Mouse (Mus musculus): ENCODE results near the gene Sptlc2.

- TF ChIP-seq POLR2A (IDR thresholded peaks at IDR 0.05; ENCODE audit: low read depth, low read length): no peak
- no peak for TF ChIP-seq CTCF (conservative IDR thresholded peaks at IDR 0.05 in 1 of 2, IDR thresholded peaks at IDR 0.05 in 1 of 2; ENCODE audit: low read depth in 2 of 2, low read length in 2 of 2)
- TF ChIP-seq ETS1 (conservative IDR thresholded peaks at IDR 0.05; ENCODE audit: low read depth, low read length): no peak
- TF ChIP-seq ZC3H11A (IDR thresholded peaks at IDR 0.05; ENCODE audit: low read depth, low read length): no peak
- TF ChIP-seq E2F4 (IDR thresholded peaks at IDR 0.05; ENCODE audit: insufficient replicate concordance, low read depth, low read length): no peak
- TF ChIP-seq RCOR1 (conservative IDR thresholded peaks at IDR 0.05; ENCODE audit: low read depth, low read length): no peak
- TF ChIP-seq SMC3 (IDR thresholded peaks at IDR 0.05; ENCODE audit: low read depth, low read length): no peak
- TF ChIP-seq TCF12 (IDR thresholded peaks at IDR 0.05; ENCODE audit: low read depth, low read length): no peak
- no peak for TF ChIP-seq ZKSCAN1 (IDR thresholded peaks at IDR 0.05; ENCODE audit: borderline replicate concordance, low read depth, low read length)
Measured at GRCm38 (mm10) chr12:87281766-87282165, 106.4 kb downstream of the Sptlc2 start.

Measured in CH12.LX (cell line).